Mouse (Mus musculus) adrenal gland, postnatal 36 days (tissue): ENCODE measurements at regions not wholly inside any gene's neighbourhood (a gene's known extent, or its start where the extent isn't known, plus 50 kb on each side); places are given as distances from the start of the nearest gene placed in this dataset.

Experiments
- DNase-seq, 2 experiments: peaks; one replicate each; pipeline ENCODE4 v3.0.0; 2021; ENCODE audit warnings: mixed read lengths in 1 of 2

- no peak for DNase-seq
Measured at GRCm38 (mm10) chr16:45331236-45331635, 77.6 kb downstream of the Cd200 start.

GRCm38 (mm10) chr16:45330298-45330697, 78.6 kb downstream of the Cd200 start:
- no peak for DNase-seq

GRCm38 (mm10) chr16:45329716-45330115, 79.1 kb downstream of the Cd200 start:
- DNase-seq = peak; percentile 14 to 53

DNA sequence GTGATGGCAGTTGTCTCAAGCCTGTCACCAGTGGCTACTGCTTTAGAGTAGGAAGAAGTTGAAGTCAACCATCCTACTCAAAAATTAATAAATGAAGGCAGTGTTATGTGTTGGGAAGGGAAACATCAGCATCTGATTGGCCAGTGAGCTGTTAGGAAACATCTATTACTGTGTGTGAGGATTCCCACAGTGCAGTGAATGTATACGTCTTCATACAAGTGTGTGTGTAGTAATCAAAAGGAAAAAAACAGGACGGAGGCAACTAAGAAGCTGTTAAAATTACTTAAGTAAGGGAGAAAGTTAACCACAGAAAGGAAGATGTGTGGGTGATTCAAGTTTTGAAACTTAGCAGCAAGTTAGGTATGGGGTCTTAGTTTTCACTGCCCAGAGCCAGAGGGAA, 81.8 kb downstream of the Cd200 start:
- DNase-seq = no peak

DNA sequence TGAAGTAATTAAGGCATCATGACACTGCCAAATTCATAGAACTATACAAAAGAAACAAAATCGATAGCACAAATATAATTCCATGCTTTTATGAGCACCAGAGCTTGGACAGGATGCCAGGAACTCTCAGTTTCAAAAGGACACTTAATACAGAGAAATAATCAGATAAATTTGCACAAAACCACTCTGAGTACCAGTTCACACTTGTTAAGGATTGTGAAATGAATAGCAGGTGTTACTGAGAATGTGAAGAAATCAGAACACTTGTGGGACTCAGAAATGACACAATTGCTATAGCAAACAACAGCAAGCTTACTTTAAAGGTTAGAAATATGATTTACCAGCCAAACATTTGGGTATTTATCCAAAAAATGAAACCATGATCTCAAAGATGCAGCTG, 87.4 kb downstream of the Btla start:
- no peak for DNase-seq
